Mouse (Mus musculus) liver, adult 2 months (tissue): ENCODE data around the gene Sh3pxd2b. TPM values are rescaled to one million over a fixed set of nuclear protein-coding genes. Genes with fewer than 3 reads are reported as not detected.

ENCODE experiments used
- DNase-seq: peaks from one replicate; pipeline ENCODE4 v3.0.0-alpha.2; 2011; ENCODE audit warnings: low read depth, low spot score; ENCODE audit errors: extremely low read depth
- H3K27ac ChIP-seq: fragments of 200-500 bp; replicated peaks from 2 replicates; pipeline ENCODE4 v1.5.1; 2012; ENCODE audit warnings: low read depth, mild to moderate bottlenecking, control low read depth, inconsistent platforms, low read length; ENCODE audit not compliant: insufficient read depth
- H3K27me3 ChIP-seq: fragments of 200-500 bp; 2 replicates; pipeline ENCODE4 v1.6.1; 2012; ENCODE audit warnings: mild to moderate bottlenecking, moderate library complexity, low read length, inconsistent platforms; ENCODE audit not compliant: control insufficient read depth, insufficient read depth
- H3K36me3 ChIP-seq: fragments of 200-500 bp; 2 replicates; pipeline ENCODE4 v1.6.1; 2012; ENCODE audit warnings: low read length, inconsistent platforms; ENCODE audit not compliant: control insufficient read depth, insufficient read depth
- H3K4me1 ChIP-seq: fragments of 200-500 bp; 2 replicates; pipeline ENCODE4 v1.6.1; 2011; ENCODE audit warnings: low read length; ENCODE audit not compliant: control insufficient read depth, insufficient read depth
- H3K4me3 ChIP-seq: fragments of 200-500 bp; 2 replicates; pipeline ENCODE4 v1.5.1; 2011; ENCODE audit warnings: low read depth, mild to moderate bottlenecking, control low read depth, low read length, moderate library complexity; ENCODE audit not compliant: insufficient read depth
- H3K79me2 ChIP-seq: fragments of 200-500 bp; 2 replicates; pipeline ENCODE4 v1.6.1; 2012; ENCODE audit warnings: inconsistent platforms, mild to moderate bottlenecking, low read length, moderate library complexity; ENCODE audit not compliant: control insufficient read depth, insufficient read depth
- H3K9ac ChIP-seq: fragments of 200-500 bp; 2 replicates; pipeline ENCODE4 v1.6.1; 2012; ENCODE audit warnings: low read depth, mild to moderate bottlenecking, control low read depth, inconsistent platforms, low read length
- CTCF ChIP-seq: fragments of 200-500 bp; IDR thresholded peaks from 2 replicates; pipeline ENCODE4 v1.5.1; 2011; ENCODE audit warnings: low read depth, low read length, control low read depth
- POLR2A ChIP-seq: fragments of 200-500 bp; IDR thresholded peaks from 2 replicates; pipeline ENCODE4 v1.6.1; 2011; ENCODE audit warnings: low read length, control low read depth; ENCODE audit not compliant: insufficient read depth; ENCODE audit errors: extremely low read depth
- WGBS: fragments of 180-500 bp; shearing (Covaris S2); methylation state at CpG from one replicate; pipeline ENCODE4 v1.1.7; 2018; 5-methylcytosine and 5-hydroxymethylcytosine counted together
- polyA plus RNA-seq: library from polyadenylated mRNA; depleted of rRNA; stranded (reverse); fragments of >200 nt; gene quantifications from 2 replicates; pipeline ENCODE4 v1.2.3, GENCODE M21; 2012
- total RNA-seq: library from RNA; depleted of rRNA; stranded (reverse); fragments of >200 nt; gene quantifications from 2 replicates; pipeline ENCODE4 v1.2.3, GENCODE M21; 2014

Sh3pxd2b gene
- total and polyA plus RNA-seq, 2 experiments, result 0.18 to 0.23 TPM

DNA sequence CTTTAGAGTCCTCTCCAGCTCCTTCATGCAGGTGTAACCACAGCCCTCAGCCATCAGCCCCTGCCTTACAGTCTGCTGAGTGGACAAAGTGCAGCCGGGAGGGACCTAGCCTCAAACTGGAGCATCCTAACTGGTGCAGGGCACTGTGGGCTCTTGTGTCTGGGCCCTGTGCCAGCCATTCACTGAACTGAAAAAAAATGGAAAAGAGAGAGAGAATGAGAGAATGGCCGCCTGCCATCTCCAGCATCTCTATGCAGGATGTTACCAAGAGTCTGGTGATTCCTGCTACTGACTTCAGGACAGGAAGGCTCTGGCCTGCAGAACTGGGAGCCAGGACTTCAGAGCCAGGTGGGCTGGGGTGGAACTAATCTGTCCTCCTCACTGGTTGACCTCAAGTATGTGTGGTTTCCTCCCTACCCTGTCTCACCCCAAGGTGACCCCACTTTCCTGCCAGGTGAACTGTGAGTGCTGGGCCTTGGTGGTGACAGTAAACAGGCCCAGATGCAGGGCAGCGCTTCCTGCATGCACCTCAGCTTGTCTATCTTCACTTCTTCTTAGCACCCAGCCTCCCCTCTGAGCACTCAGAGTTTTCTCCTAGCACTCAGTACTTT, 16.1 kb downstream of the Sh3pxd2b start:
- 81% methylated on average over 3 of the region's 3 CpGs for WGBS
- Histone ChIP-seq H3K4me3 (no peak overlapping the region), H3K9ac (no peak overlapping the region), H3K79me2 (no peaks in the 10 kb centered on the region), H3K4me1 (no peaks in the 10 kb centered on the region), H3K27ac (no peak overlapping the region), H3K27me3 (no peaks in the 10 kb centered on the region), H3K36me3 (no peaks in the 10 kb centered on the region)
- no peak for DNase-seq
- TF ChIP-seq POLR2A, result no peak
- no peak for TF ChIP-seq CTCF

DNA sequence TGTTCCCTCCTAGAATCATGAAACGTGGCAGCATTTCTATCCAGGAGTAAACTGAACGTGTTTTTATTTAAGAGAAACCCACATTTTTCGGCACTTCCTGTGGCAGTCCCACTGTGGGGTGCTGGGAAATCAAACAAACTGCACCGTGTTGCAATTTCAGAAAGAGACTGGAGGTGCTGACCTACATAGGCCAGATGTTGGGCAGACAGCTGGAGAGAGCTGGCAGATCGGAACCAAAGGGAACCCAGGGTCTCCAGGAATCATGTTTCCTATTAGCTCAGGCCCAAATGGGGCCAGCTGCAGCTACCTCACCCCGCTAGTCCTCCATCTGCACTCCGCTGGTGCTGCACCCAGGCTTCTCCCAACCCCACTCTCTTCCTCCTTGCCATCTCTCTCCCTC, 16.8 kb downstream of the Sh3pxd2b start:
- no peaks in the 10 kb centered on the region for H3K79me2 ChIP-seq
- TF ChIP-seq POLR2A, result no peak
- TF ChIP-seq CTCF, result no peak
- no peaks in the 10 kb centered on the region for H3K27me3 ChIP-seq
- H3K36me3 ChIP-seq, result no peaks in the 10 kb centered on the region
- H3K27ac ChIP-seq, result no peak overlapping the region
- H3K4me3 ChIP-seq, result no peak overlapping the region
- H3K4me1 ChIP-seq, result no peaks in the 10 kb centered on the region
- H3K9ac ChIP-seq, result no peak overlapping the region
- WGBS, result 58% methylated on average over 7 of the region's 7 CpGs
- DNase-seq, result no peak

DNA sequence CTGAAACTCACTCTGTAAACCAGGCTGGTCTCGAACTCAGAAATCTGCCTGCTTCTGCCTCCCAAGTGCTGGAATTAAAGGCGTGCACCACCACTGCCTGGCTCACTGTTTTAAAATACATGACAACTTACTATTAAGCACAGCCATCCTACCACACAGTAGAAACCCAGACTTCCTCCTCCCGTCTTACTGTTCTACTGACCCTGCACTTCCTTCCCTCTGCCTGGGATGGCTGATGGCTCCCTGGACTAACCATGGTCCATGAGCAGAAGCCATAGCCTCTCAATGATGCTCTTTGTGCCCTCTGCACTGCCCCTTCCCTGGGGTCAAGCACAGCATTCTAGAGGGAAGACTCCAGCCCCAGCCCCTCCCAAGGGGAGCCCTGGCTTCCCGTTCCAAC, 17.9 kb downstream of the Sh3pxd2b start:
- Histone ChIP-seq H3K79me2 (no peaks in the 10 kb centered on the region), H3K4me3 (no peak overlapping the region), H3K27ac (no peak overlapping the region), H3K36me3 (no peaks in the 10 kb centered on the region), H3K27me3 (no peaks in the 10 kb centered on the region), H3K4me1 (no peaks in the 10 kb centered on the region), H3K9ac (no peak overlapping the region)
- 85% methylated on average over 4 of the region's 4 CpGs for WGBS
- TF ChIP-seq CTCF, result no peak
- TF ChIP-seq POLR2A, result no peak
- DNase-seq, result no peak

DNA sequence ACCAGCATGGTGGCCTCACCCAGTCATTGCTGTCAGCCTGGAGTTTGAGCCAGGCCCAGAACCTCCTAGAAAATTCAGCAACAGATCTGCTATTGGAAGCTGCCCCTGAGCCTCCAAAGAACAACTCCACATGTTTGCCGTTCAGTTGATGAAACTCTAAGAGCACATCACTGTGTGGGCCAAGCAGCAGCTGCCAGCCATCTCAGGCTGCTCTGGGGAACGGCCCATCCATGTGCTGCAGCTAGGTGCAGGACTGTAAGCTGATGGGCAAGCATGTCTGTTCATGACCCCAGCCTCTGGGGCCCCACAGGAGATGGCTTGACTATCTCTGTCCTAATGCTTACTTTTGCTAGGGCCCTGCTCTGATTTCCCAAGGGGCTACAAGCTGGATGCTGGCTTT, 19.4 kb downstream of the Sh3pxd2b start:
- Histone ChIP-seq H3K9ac (no peak overlapping the region), H3K4me3 (no peak overlapping the region), H3K36me3 (no peaks in the 10 kb centered on the region), H3K4me1 (no peaks in the 10 kb centered on the region), H3K27me3 (no peaks in the 10 kb centered on the region), H3K79me2 (no peaks in the 10 kb centered on the region), H3K27ac (no peak overlapping the region)
- DNase-seq, result no peak
- WGBS, result 86% methylated on average over 2 of the region's 2 CpGs
- TF ChIP-seq POLR2A, result no peak
- TF ChIP-seq CTCF, result no peak

DNA sequence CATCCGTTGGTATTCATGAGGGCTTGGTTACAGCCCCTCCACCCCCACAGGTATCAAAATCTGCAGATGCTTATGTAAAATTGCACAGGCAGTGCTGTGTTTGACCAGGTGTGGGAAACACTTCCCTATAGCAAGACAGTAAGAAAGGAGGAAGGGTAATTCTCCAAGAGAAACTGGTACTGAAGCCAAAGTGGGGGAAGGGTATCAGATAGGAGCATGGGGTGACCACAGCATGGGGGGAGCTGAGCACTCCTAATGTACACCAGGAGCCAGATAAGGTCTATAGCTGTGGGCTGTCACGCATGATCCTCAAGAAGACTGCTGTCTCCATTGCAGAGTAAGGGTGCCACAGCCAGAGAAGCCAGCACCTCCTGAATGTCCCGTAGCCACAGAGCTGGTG, 21.4 kb downstream of the Sh3pxd2b start:
- H3K27ac ChIP-seq, result no peak overlapping the region
- H3K36me3 ChIP-seq, result no peaks in the 10 kb centered on the region
- whole genome bisulfite sequencing, result 95% methylated on average over 3 of the region's 3 CpGs
- TF ChIP-seq POLR2A, result no peak
- no peak for TF ChIP-seq CTCF
- no peaks in the 10 kb centered on the region for H3K4me1 ChIP-seq
- no peak overlapping the region for H3K9ac ChIP-seq
- no peak overlapping the region for H3K4me3 ChIP-seq
- H3K27me3 ChIP-seq, result no peaks in the 10 kb centered on the region
- H3K79me2 ChIP-seq, result no peaks in the 10 kb centered on the region
- DNase-seq, result no peak

DNA sequence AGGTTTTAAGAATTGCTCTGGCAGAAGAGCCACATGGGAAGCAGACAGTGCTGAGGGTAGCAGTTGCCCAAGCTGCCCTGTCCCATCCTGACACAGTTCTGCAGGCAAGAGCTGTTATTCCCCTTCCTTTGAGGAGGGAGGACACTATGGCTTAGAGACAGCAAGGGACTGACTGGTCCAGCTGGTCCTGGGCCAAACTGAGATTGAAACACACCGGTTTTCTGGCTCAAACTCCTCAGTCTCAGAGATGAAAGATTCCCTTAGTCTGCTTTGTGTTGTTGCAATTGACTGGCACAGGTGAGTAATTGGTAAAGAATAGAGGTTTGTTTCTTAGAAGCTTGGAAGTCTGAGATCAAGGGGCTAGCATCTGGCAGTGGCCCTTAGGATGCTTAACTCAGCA, 23.3 kb downstream of the Sh3pxd2b start:
- Histone ChIP-seq H3K4me3 (no peak overlapping the region), H3K9ac (no peak overlapping the region), H3K27ac (no peak overlapping the region), H3K79me2 (no peaks in the 10 kb centered on the region), H3K4me1 (no peaks in the 10 kb centered on the region), H3K27me3 (no peaks in the 10 kb centered on the region), H3K36me3 (no peaks in the 10 kb centered on the region)
- TF ChIP-seq CTCF (no peak), POLR2A (no peak)
- no peak for DNase-seq
- WGBS, result 14% methylated on average over 1 of the region's 1 CpGs
